Mouse (Mus musculus) forebrain, embryonic 16.5 days (tissue): Measurements from ENCODE around the gene Sfxn3. TPM values are rescaled to one million over a fixed set of nuclear protein-coding genes. Genes with fewer than 3 reads are reported as not detected.
A peak's percentile ranks its signal among the peaks of the same experiment; 100 is the strongest.

Experiments
- ATAC-seq: fragments of 200-750 bp; cut with Nextera tagmentation; 2 replicates; pipeline ENCODE4 v1.8.0; 2017; ENCODE audit warnings: mild to moderate bottlenecking, moderate library complexity
- H3K27ac ChIP-seq: fragments of 300-500 bp; sonication (generic); 2 replicates; pipeline ENCODE4 v1.5.1; 2014; ENCODE audit warnings: low read length, control low read depth
- H3K27me3 ChIP-seq: fragments of 300-500 bp; sonication (generic); replicated peaks from 2 replicates; pipeline ENCODE4 v1.6.1; 2014; ENCODE audit warnings: low read length; ENCODE audit not compliant: control insufficient read depth, insufficient read depth
- H3K36me3 ChIP-seq: fragments of 300-500 bp; sonication (generic); 2 replicates; pipeline ENCODE4 v1.6.1; 2014; ENCODE audit not compliant: control insufficient read depth, insufficient read depth
- H3K4me1 ChIP-seq: fragments of 300-500 bp; sonication (generic); replicated peaks from 2 replicates; pipeline ENCODE4 v1.6.1; 2014; ENCODE audit warnings: low read length; ENCODE audit not compliant: control insufficient read depth, insufficient read depth
- H3K4me2 ChIP-seq: fragments of 300-500 bp; sonication (generic); 2 replicates; pipeline ENCODE4 v1.6.1; 2014; ENCODE audit warnings: mild to moderate bottlenecking, low read length, control low read depth
- H3K4me3 ChIP-seq: fragments of 300-500 bp; sonication (generic); replicated peaks from 2 replicates; pipeline ENCODE4 v1.5.1; 2014; ENCODE audit warnings: mild to moderate bottlenecking, low read length, control low read depth
- H3K9ac ChIP-seq: fragments of 300-500 bp; sonication (generic); replicated peaks from 2 replicates; pipeline ENCODE4 v1.6.1; 2014; ENCODE audit warnings: low read depth, low read length, control low read depth
- H3K9me3 ChIP-seq: fragments of 300-500 bp; sonication (generic); 2 replicates; pipeline ENCODE4 v1.6.1; 2016; ENCODE audit warnings: low read length; ENCODE audit not compliant: control insufficient read depth
- WGBS: fragments of 180-500 bp; shearing (Covaris S2); extraction: QIAGEN DNeasy Blood & Tissue Kit; methylation state at CpG from one replicate; pipeline ENCODE4 v1.1.7; 2014; 5-methylcytosine and 5-hydroxymethylcytosine counted together
- polyA plus RNA-seq: library from polyadenylated mRNA; unstranded; fragments of >200 nt; fragmentation: Nextera tagmentation; extraction: Ambion mirVana; gene quantifications from 2 replicates; pipeline ENCODE4 v1.2.1, GENCODE M21; 2015

Sfxn3 gene
- polyA plus RNA-seq, 1 experiment from 2014 or later, result 80.3 TPM

DNA sequence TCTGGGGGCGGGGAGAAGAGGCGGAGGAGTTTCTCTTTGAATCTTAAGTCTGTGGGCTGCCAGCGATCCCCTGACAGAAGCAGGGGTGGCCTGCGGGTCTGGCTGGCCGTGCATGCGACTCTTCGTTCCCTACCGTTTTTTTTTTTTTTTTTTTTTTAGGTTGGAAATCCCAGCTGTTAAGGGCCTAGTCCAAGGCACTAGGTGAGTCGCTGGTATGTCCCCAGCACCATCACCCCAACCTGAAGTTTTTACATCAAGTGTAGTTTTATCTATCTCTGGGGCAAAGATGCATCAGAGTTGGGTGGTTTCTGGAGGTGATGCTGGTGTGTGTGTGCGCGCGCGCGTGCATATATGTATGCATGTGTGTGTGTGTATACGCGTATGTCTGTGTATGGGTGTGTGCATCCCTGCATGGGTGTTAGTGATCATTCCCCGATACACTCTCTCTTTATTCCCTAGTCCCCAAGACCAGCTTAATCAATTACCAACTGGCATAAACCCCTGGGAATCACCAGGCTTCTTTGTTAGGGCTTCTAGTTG lies 28.8 kb downstream of the Sfxn3 start:
- ATAC-seq, result no peak
- H3K9me3 ChIP-seq, result no peaks in the 10 kb centered on the region
- H3K27ac ChIP-seq, result no peak overlapping the region
- H3K27me3 ChIP-seq, result peaks cover 54% of the 10 kb centered on the region
- WGBS, result 6% methylated on average over 17 of the region's 17 CpGs
- H3K4me2 ChIP-seq, result peak overlapping the region; percentile 83
- H3K9ac ChIP-seq, result peak overlapping the region; percentile 45; the same call in 1 of the 2 replicates
- H3K4me3 ChIP-seq, result peak overlapping the region; percentile 43
- H3K36me3 ChIP-seq, result no peaks in the 10 kb centered on the region
- peaks cover 43% of the 10 kb centered on the region for H3K4me1 ChIP-seq

GRCm38 (mm10) chr19:45076586-45077510 lies 29.5 kb downstream of the Sfxn3 start:
- H3K4me1 ChIP-seq, result peaks cover 43% of the 10 kb centered on the region
- H3K9ac ChIP-seq, result peak overlapping the region; percentile 45
- H3K27me3 ChIP-seq, result peaks cover 54% of the 10 kb centered on the region
- H3K9me3 ChIP-seq, result no peaks in the 10 kb centered on the region
- 1% methylated on average over 62 of the region's 62 CpGs for WGBS
- H3K36me3 ChIP-seq, result no peaks in the 10 kb centered on the region
- no peak for ATAC-seq
- peak overlapping the region; percentile 43 for H3K4me3 ChIP-seq
- peak overlapping the region; percentile 65 for H3K4me2 ChIP-seq
- H3K27ac ChIP-seq, result no peak overlapping the region

DNA sequence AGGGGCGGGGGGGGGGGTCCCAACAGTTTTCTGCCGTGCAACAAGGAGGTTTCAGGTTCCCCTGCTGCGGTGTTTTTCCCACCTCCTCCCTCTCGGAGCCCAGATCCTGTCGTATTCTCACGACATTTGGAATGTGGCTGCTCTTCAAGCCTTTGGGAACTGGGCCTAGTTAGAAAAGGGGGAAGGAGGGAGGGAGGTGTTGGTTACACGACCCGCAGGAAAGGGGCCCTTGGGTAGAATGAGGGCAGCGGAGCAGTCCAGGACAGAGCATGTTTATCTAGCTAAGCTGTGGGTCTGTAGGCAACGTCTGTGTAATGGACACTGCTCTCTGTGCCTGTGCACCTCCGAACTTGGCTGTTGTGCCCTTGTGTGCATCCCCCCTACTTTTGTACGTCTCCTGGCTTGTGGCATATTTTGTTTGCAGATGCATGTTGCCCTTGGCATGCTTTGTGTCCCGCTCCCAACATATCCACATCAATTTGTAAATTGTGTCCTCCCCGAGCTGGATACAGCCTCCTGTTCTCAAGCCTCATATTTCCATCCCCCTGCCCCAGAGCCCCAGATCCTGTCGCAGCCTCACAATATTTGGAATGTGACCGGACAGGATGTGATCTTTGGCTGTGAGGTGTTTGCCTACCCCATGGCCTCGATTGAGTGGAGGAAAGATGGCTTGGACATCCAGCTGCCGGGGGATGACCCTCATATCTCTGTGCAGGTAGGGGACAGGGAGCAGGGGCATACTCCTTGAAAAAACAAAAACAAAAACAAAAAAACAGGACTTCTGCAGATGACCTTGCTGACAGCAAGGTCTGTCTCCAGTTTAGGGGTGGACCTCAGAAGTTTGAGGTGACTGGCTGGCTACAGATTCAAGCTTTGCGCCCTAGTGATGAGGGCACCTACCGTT lies 30.7 kb downstream of the Sfxn3 start:
- Histone ChIP-seq H3K36me3 (no peaks in the 10 kb centered on the region), H3K4me1 (peaks cover 43% of the 10 kb centered on the region), H3K4me2 (no peak overlapping the region), H3K9ac (0 out of 2 replicates have a peak overlapping the region, but pooled peaks have one; percentile 14), H3K27ac (no peak overlapping the region), H3K9me3 (no peaks in the 10 kb centered on the region), H3K27me3 (peaks cover 58% of the 10 kb centered on the region), H3K4me3 (no peak overlapping the region)
- no peak for ATAC-seq
- 5% methylated on average over 20 of the region's 20 CpGs for WGBS

- no peak overlapping the region for H3K27ac ChIP-seq
These were observed 31.9 kb downstream of the Sfxn3 start for GRCm38 (mm10) chr19:45078971-45079764.

DNA sequence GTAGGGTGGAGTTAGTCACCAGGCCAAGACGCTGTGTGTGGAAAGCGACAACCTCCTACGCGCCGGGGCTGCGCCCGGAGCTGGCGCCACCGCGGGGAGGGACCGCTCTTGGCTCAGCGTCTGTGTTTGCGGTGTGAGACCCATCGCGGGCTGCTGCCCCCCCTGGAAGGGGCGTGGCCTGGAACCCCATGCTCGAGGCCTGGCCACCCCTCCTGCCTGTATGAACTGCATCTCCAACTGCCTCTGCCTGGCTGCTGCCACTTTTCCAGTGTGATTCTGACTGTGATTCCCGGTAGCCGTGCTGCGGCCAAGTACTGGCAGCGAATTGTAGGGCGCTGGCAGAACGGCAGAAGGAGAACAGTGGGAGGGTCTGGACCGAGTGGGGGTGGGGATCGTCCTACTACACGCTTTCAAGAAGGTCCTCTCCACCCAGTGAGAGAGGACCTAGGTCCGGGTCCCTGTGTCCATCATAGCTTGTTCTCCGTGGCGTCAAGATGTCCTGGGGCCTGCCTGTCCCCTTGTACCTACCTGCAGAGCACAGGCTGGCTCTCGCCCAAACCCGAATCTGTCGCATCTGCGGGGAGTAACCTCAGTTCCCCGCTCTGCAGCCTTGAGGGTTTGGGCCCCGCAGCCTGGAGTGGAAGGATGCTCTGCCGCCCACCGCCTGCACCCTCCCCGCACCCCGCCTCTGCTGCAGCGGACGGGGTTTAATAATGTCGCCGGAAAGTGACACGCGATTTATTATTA lies 32.6 kb downstream of the Sfxn3 start:
- 0 out of 2 replicates have a peak, but pooled peaks have one; percentile 5 for ATAC-seq
- H3K9ac ChIP-seq, result peak overlapping the region; percentile 46
- peaks cover 58% of the 10 kb centered on the region for H3K27me3 ChIP-seq
- peaks cover 40% of the 10 kb centered on the region for H3K4me1 ChIP-seq
- no peaks in the 10 kb centered on the region for H3K9me3 ChIP-seq
- H3K4me2 ChIP-seq, result peak overlapping the region; percentile 48
- under 1% methylated on average over 45 of the region's 45 CpGs for WGBS
- H3K36me3 ChIP-seq, result no peaks in the 10 kb centered on the region
- H3K27ac ChIP-seq, result no peak overlapping the region
- peak overlapping the region; percentile 29 for H3K4me3 ChIP-seq

More at GRCm38 (mm10) chr19:45078971-45079764, 31.9 kb downstream of the Sfxn3 start:
- ATAC-seq, result no peak
- Histone ChIP-seq H3K9ac (no peak overlapping the region), H3K4me3 (peak overlapping the region; percentile 29; the same call in 1 of the 2 replicates), H3K4me2 (peak overlapping the region; percentile 48), H3K27me3 (peaks cover 58% of the 10 kb centered on the region), H3K4me1 (peaks cover 40% of the 10 kb centered on the region), H3K36me3 (no peaks in the 10 kb centered on the region), H3K9me3 (no peaks in the 10 kb centered on the region)
- WGBS, result 4% methylated on average over 17 of the region's 17 CpGs

GRCm38 (mm10) chr19:45080711-45081110 lies 33.4 kb downstream of the Sfxn3 start:
- Histone ChIP-seq H3K36me3 (no peaks in the 10 kb centered on the region), H3K9me3 (no peaks in the 10 kb centered on the region), H3K27ac (no peak overlapping the region), H3K9ac (peak overlapping the region; percentile 46), H3K4me2 (peak overlapping the region; percentile 48), H3K4me3 (peak overlapping the region; percentile 29), H3K4me1 (peaks cover 35% of the 10 kb centered on the region), H3K27me3 (peaks cover 53% of the 10 kb centered on the region)
- WGBS, result under 1% methylated on average over 17 of the region's 17 CpGs
- ATAC-seq, result no peak

- peaks cover 48% of the 10 kb centered on the region for H3K27me3 ChIP-seq
- ATAC-seq, result 0 out of 2 replicates have a peak, but pooled peaks have one; percentile 47
- H3K27ac ChIP-seq, result no peak overlapping the region
These were observed 34.0 kb downstream of the Sfxn3 start for GRCm38 (mm10) chr19:45081279-45081678.

More at GRCm38 (mm10) chr19:45081279-45081678, 34.0 kb downstream of the Sfxn3 start:
- Histone ChIP-seq H3K4me2 (peak overlapping the region; percentile 48), H3K9me3 (no peaks in the 10 kb centered on the region), H3K4me1 (peaks cover 30% of the 10 kb centered on the region), H3K9ac (no peak overlapping the region), H3K4me3 (peak overlapping the region; percentile 29), H3K36me3 (no peaks in the 10 kb centered on the region)
- 0% methylated on average over 5 of the region's 5 CpGs for WGBS
